Mouse (Mus musculus): ENCODE data around the gene Znhit1. TPM values are rescaled to one million over a fixed set of nuclear protein-coding genes. Genes with fewer than 3 reads are reported as not detected.

Znhit1 gene
- total and polyA plus RNA-seq, 3 experiments, result 35.5 to 287 (median 88.7) TPM

GRCm38 (mm10) chr5:136989801-136990200 lies 2.0 kb upstream of the Znhit1 start:
- Histone ChIP-seq H3K9me3 (replicated peaks) (no peaks in the 10 kb centered on the region), H3K4me1 (ENCODE audit: insufficient read depth, low read depth, low read length) (peaks cover 35% of the 10 kb centered on the region)
- TF ChIP-seq POLR2AphosphoS5 (IDR thresholded peaks at IDR 0.05; ENCODE audit: insufficient replicate concordance, low read depth, low read length), result no peak

GRCm38 (mm10) chr5:136988420-136988819 lies 599 bp upstream of the Znhit1 start:
- DNase-seq (ENCODE audit: low spot score) (peak; percentile 29), ATAC-seq (ENCODE audit: extremely low read depth, insufficient number of reproducible peaks, low FRiP score, poor library complexity, severe bottlenecking) (no peak)
- peaks cover 77% of the 10 kb centered on the region for H3K36me3 ChIP-seq (replicated peaks)
- TF ChIP-seq CTCF (IDR thresholded peaks at IDR 0.05; ENCODE audit: low read depth, low read length) (no peak), TAL1 (conservative IDR thresholded peaks at IDR 0.05; ENCODE audit: low read depth, low read length) (no peak), POLR2AphosphoS5 (IDR thresholded peaks at IDR 0.05; ENCODE audit: insufficient replicate concordance, low read depth, low read length) (no peak), GATA2 (IDR thresholded peaks at IDR 0.05; ENCODE audit: borderline replicate concordance, low read depth, low read length) (no peak)
- peak overlapping the region; percentile 90 for H3K4me3 ChIP-seq (ENCODE audit: low read depth, low read length)
- no peaks in the 10 kb centered on the region for H3K9me3 ChIP-seq (replicated peaks)
- no peaks in the 10 kb centered on the region for H3K27me3 ChIP-seq (ENCODE audit: insufficient read depth, low read length)
- H3K4me1 ChIP-seq (ENCODE audit: insufficient read depth, low read depth, low read length), result peaks cover 37% of the 10 kb centered on the region

More at GRCm38 (mm10) chr5:136989801-136990200, 2.0 kb upstream of the Znhit1 start:
- DNase-seq (ENCODE audit: low spot score) (no peak), ATAC-seq (ENCODE audit: extremely low read depth, insufficient number of reproducible peaks, low FRiP score, poor library complexity, severe bottlenecking) (no peak)
- peaks cover 77% of the 10 kb centered on the region for H3K36me3 ChIP-seq (replicated peaks)
- no peak overlapping the region for H3K4me3 ChIP-seq (ENCODE audit: low read depth, low read length)
- H3K27me3 ChIP-seq (ENCODE audit: insufficient read depth, low read length), result no peaks in the 10 kb centered on the region

- H3K9me3 ChIP-seq (replicated peaks), result no peaks in the 10 kb centered on the region
- no peaks in the 10 kb centered on the region for H3K27me3 ChIP-seq (ENCODE audit: insufficient read depth, low read length)
- TF ChIP-seq TAL1 (conservative IDR thresholded peaks at IDR 0.05; ENCODE audit: low read depth, low read length) (no peak), GATA1 (IDR thresholded peaks at IDR 0.05; ENCODE audit: borderline replicate concordance, low read length) (no peak), CTCF (IDR thresholded peaks at IDR 0.05; ENCODE audit: low read depth, low read length) (no peak), POLR2AphosphoS5 (IDR thresholded peaks at IDR 0.05; ENCODE audit: insufficient replicate concordance, low read depth, low read length) (no peak), GATA2 (IDR thresholded peaks at IDR 0.05; ENCODE audit: borderline replicate concordance, low read depth, low read length) (no peak)
- peak overlapping the region; percentile 90 for H3K4me3 ChIP-seq (ENCODE audit: low read depth, low read length)
- peaks cover 36% of the 10 kb centered on the region for H3K4me1 ChIP-seq (ENCODE audit: insufficient read depth, low read depth, low read length)
- no peak for ATAC-seq (ENCODE audit: extremely low read depth, insufficient number of reproducible peaks, low FRiP score, poor library complexity, severe bottlenecking)
- H3K36me3 ChIP-seq (replicated peaks), result peaks cover 78% of the 10 kb centered on the region
- peak; percentile 71 for DNase-seq (ENCODE audit: low spot score)
These were observed 485 bp downstream of the Znhit1 start for GRCm38 (mm10) chr5:136987138-136987933.

- H3K36me3 ChIP-seq (replicated peaks), result peaks cover 78% of the 10 kb centered on the region
- peak within 1 kb of the TSS; percentile 90 for H3K4me3 ChIP-seq (ENCODE audit: low read depth, low read length)
- no peaks in the 10 kb centered on the region for H3K9me3 ChIP-seq (replicated peaks)
- no peaks in the 10 kb centered on the region for H3K27me3 ChIP-seq (ENCODE audit: insufficient read depth, low read length)
- H3K4me1 ChIP-seq (ENCODE audit: insufficient read depth, low read depth, low read length), result peaks cover 40% of the 10 kb centered on the region
- TF ChIP-seq GATA1 (IDR thresholded peaks at IDR 0.05; ENCODE audit: borderline replicate concordance, low read length), result no peak
- TF ChIP-seq GATA2 (IDR thresholded peaks at IDR 0.05; ENCODE audit: borderline replicate concordance, low read depth, low read length), result no peak
- no peak for TF ChIP-seq TAL1 (conservative IDR thresholded peaks at IDR 0.05; ENCODE audit: low read depth, low read length)
- no peak for TF ChIP-seq CTCF (IDR thresholded peaks at IDR 0.05; ENCODE audit: low read depth, low read length)
- no peak for TF ChIP-seq POLR2AphosphoS5 (IDR thresholded peaks at IDR 0.05; ENCODE audit: insufficient replicate concordance, low read depth, low read length)
- DNase-seq (ENCODE audit: low spot score) (peak; percentile 97), ATAC-seq (ENCODE audit: extremely low read depth, insufficient number of reproducible peaks, low FRiP score, poor library complexity, severe bottlenecking) (peak; percentile 93)
These were observed 1.1 kb downstream of the Znhit1 start, which contains the start of gene Plod3 for GRCm38 (mm10) chr5:136986695-136987137. Gene Plod3, plus strand, starts transcription at chr5:136987019.

- no peak overlapping the region for H3K4me3 ChIP-seq (ENCODE audit: low read depth, low read length)
- ATAC-seq (ENCODE audit: extremely low read depth, insufficient number of reproducible peaks, low FRiP score, poor library complexity, severe bottlenecking), result no peak
- peaks cover 40% of the 10 kb centered on the region for H3K4me1 ChIP-seq (ENCODE audit: insufficient read depth, low read depth, low read length)
- H3K27me3 ChIP-seq (ENCODE audit: insufficient read depth, low read length), result no peaks in the 10 kb centered on the region
- H3K9me3 ChIP-seq (replicated peaks), result no peaks in the 10 kb centered on the region
- no peak for DNase-seq (ENCODE audit: low spot score)
- peaks cover 76% of the 10 kb centered on the region for H3K36me3 ChIP-seq (replicated peaks)
- TF ChIP-seq GATA1 (IDR thresholded peaks at IDR 0.05; ENCODE audit: borderline replicate concordance, low read length) (no peak), CTCF (IDR thresholded peaks at IDR 0.05; ENCODE audit: low read depth, low read length) (0 out of 2 replicates have a peak, but pooled peaks have one; percentile 1), POLR2AphosphoS5 (IDR thresholded peaks at IDR 0.05; ENCODE audit: insufficient replicate concordance, low read depth, low read length) (no peak), GATA2 (IDR thresholded peaks at IDR 0.05; ENCODE audit: borderline replicate concordance, low read depth, low read length) (no peak)
These were observed 3.0 kb downstream of the Znhit1 start for GRCm38 (mm10) chr5:136984828-136985227.

GRCm38 (mm10) chr5:136982338-136982930 lies 5.4 kb downstream of the Znhit1 start:
- DNase-seq (ENCODE audit: low spot score) (peak; percentile 34), ATAC-seq (ENCODE audit: extremely low read depth, insufficient number of reproducible peaks, low FRiP score, poor library complexity, severe bottlenecking) (no peak)
- H3K36me3 ChIP-seq (replicated peaks), result peaks cover 65% of the 10 kb centered on the region
- H3K27me3 ChIP-seq (ENCODE audit: insufficient read depth, low read length), result no peaks in the 10 kb centered on the region
- H3K9me3 ChIP-seq (replicated peaks), result no peaks in the 10 kb centered on the region
- no peak for TF ChIP-seq GATA2 (IDR thresholded peaks at IDR 0.05; ENCODE audit: borderline replicate concordance, low read depth, low read length)
- TF ChIP-seq CTCF (IDR thresholded peaks at IDR 0.05; ENCODE audit: low read depth, low read length), result peak; percentile 49; the same call in 1 of the 2 replicates
- peaks cover 24% of the 10 kb centered on the region for H3K4me1 ChIP-seq (ENCODE audit: insufficient read depth, low read depth, low read length)
- H3K4me3 ChIP-seq (ENCODE audit: low read depth, low read length), result no peak overlapping the region

Measured in G1E (cell line).